Mouse (Mus musculus): ENCODE results near the gene Rab30.
"Not testable (repeated sequence)": the region's sequence is repeated elsewhere in the genome, so short reads cannot be mapped to it uniquely, and the experiment has no call there.

The Rab30 gene

GRCm38 (mm10) chr7:92750395-92750794 lies 9.0 kb downstream of the Rab30 start:
- DNase-seq (ENCODE audit: low spot score) = no peak

- no peak for DNase-seq (ENCODE audit: low spot score)
Observed at GRCm38 (mm10) chr7:92758067-92758466, 16.7 kb downstream of the Rab30 start.

DNA sequence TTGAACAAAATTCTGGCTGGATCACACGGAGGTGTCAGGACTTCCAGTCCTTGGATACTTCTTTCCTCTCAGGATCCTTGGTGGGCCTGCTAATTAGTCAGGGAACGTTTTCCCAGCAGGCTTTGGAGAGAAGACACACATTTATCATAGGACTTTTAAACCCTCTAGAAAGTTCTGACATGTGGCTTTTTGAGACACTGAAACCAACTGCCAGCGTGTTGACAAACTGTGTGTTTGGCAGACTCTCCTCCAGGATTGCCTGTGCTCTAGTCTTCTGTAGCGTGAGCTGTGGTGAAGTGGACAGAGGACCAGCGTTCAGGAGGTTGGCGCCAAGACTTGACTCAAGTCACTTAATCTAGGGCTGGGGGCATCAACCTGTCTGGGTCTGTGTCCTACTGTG lies 19.2 kb downstream of the Rab30 start:
- DNase-seq (ENCODE audit: low spot score) = no peak

GRCm38 (mm10) chr7:92761161-92761560 lies 19.8 kb downstream of the Rab30 start:
- DNase-seq (ENCODE audit: low spot score) = no peak

GRCm38 (mm10) chr7:92765426-92765825 lies 24.0 kb downstream of the Rab30 start:
- DNase-seq (ENCODE audit: low spot score) = no peak

- DNase-seq (ENCODE audit: low spot score) = no peak
Observed at GRCm38 (mm10) chr7:92766096-92767090, 25.0 kb downstream of the Rab30 start.

GRCm38 (mm10) chr7:92768116-92768515 lies 26.7 kb downstream of the Rab30 start:
- not testable (repeated sequence) for DNase-seq (ENCODE audit: low spot score)

DNA sequence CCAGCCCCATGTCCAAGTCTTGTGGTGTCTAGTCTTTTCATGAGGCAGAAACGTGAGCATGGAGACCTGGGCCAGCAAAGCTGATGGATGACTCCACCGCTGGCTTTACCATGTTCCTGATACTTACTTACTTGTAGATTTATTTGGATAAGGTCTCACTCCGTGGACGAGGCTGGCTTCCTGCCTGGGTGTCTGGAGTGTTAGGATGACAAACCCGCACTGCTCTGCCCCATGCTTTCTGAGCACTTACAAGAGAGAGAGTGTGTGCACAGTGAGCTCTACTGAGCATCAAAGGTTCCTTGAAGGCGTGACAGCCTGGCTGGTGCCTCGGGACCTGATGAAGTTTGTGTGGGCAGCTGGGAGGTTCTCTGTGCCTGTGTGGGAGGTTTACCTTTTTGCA lies 27.5 kb downstream of the Rab30 start:
- DNase-seq (ENCODE audit: low spot score) = no peak

DNA sequence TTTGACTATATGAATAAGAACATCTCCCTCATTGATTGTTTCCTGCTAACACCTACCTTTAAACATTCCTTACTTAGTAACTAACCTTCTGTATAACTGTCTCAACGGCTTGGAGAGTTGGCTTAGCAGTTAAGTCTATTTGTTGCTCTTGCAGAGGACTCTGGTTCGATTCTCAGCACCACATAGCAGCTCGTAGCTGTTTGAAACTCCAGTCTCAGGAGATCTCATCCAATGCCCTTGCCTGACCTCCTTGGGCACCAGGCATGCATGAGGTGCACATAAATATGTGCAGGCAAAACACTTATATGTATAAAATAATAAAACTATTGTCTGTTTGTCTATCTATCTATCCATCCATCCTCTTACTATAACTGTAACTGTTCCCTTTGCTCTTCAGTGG lies 31.6 kb downstream of the Rab30 start:
- DNase-seq (ENCODE audit: low spot score) = no peak

DNA sequence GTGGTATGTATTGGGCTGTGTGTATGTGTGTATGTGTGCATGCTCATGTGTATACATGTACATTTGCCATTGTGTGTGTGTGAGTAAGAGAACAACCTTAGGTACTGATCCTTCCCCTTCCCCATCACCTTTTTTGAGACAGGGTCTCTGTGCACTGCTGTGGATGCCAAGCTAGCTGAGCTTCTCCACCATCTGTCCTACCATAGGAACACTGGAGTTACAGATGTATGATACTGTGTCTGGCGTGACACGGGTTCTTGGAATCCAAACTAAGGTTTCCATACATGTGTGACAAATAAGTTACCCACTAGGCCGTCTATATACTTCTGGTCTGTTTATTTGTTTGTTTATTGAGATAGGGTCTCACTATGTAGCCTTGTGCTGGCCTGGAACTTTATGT lies 32.2 kb downstream of the Rab30 start:
- no peak for DNase-seq (ENCODE audit: low spot score)

- DNase-seq (ENCODE audit: low spot score) = no peak
Observed at GRCm38 (mm10) chr7:92774741-92775140, 33.3 kb downstream of the Rab30 start.

DNA sequence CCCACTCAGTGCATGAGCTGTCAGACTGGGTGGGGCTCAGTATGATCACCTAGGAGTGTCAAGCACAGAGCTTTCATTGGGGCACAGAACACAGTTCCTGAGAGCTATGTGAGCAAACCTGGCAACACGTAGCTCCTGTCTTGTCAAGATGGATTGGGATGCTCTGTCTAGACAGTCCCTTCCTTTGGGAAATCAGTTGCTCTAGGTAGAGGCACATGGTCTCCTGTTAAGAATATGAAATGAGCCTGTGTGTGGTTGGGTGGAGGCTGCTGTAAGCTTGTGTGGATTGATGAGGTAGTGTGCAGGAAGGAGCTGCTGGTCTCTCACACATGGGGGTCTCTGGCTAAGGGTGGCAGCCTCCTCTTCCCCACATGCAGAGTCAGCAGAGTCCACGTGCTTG lies 34.3 kb downstream of the Rab30 start:
- no peak for DNase-seq (ENCODE audit: low spot score)

DNA sequence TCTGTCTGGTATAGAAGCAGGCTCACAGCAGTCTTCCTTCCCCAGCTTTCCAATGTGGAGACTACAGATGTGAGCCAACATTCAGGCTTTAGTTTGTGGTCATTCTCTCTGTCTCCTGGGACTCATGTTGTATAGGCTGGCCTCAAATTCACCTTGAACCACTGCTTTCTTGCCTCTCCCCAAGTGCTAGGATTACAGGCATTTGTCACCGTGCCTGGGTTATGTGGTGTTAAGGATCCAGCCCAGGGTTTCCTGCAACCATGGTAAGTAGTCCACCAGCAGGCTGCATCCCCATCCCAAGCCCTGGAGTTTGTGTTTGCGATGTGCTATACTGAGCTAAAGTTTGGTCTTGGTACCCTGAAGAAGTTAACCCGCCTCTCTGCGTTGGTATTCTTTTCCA lies 35.2 kb downstream of the Rab30 start:
- DNase-seq (ENCODE audit: low spot score) = no peak

- no peak for DNase-seq (ENCODE audit: low spot score)
Observed at GRCm38 (mm10) chr7:92777108-92777973, 35.9 kb downstream of the Rab30 start.

GRCm38 (mm10) chr7:92779058-92779457 lies 37.7 kb downstream of the Rab30 start:
- no peak for DNase-seq (ENCODE audit: low spot score)

GRCm38 (mm10) chr7:92781361-92781760 lies 40.0 kb downstream of the Rab30 start:
- no peak for DNase-seq (ENCODE audit: low spot score)

DNA sequence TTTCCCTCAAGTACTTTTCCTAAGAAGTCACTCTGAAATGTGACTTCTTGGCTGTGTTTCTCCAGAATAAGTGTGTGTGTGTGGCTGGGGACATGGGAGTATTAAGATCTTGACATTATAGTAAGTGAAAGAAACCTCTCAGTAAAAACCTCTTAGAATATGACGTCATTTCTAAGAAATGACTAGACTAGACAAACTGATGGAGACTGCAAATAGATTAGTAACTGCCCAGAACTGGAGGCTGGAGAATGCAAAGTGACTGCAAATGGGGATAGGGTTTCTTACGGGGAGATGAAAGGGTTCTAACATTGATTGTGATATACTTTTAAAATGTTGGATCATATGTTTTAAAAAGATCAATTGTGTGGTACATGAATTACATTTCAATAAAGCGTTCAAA lies 40.5 kb downstream of the Rab30 start:
- DNase-seq (ENCODE audit: low spot score) = no peak

- DNase-seq (ENCODE audit: low spot score) = no peak
Observed at GRCm38 (mm10) chr7:92782511-92782910, 41.1 kb downstream of the Rab30 start.

DNA sequence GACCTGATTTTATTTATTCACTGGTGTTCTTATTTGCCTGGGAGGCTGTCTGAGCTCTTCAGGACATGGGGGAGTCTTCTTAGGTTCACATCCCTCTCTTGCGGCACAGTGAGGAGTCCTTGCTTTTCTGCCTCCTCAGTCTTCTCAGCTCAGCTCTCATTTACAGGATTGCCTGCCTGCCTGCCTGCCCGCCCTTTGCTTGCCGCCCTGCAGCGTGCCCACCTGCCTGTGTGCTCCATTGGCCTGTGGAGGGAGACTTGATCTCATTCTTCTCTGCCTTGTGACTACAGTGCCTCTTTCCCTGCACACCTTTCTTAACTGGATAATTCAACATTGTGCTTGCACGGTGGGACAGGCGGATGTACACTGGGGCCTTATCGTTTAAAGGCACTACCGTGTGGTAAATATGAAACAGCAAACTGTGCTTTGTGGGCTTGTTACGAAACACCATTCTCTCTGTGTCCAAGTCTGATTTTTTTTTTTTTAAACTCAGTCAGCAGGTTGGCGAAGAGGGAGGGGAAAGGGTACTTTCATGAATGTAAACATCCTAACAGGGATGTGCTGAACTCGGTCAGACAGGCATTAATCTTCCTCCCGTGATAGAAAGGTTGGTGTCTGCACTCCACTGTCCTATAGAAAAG lies 41.9 kb downstream of the Rab30 start:
- DNase-seq (ENCODE audit: low spot score) = no peak

- no peak for DNase-seq (ENCODE audit: low spot score)
Observed at GRCm38 (mm10) chr7:92783914-92784313, 42.5 kb downstream of the Rab30 start.

- DNase-seq (ENCODE audit: low spot score) = no peak
Observed at GRCm38 (mm10) chr7:92795749-92796148, 54.3 kb downstream of the Rab30 start.

GRCm38 (mm10) chr7:92796813-92797212 lies 55.4 kb downstream of the Rab30 start:
- DNase-seq (ENCODE audit: low spot score) = no peak

All from T-cell, adult 2 months (primary cell).